Mouse (Mus musculus) limb, embryonic 13.5 days (tissue): ENCODE data around the gene Lamb3. TPM values are rescaled to one million over a fixed set of nuclear protein-coding genes. Genes with fewer than 3 reads are reported as not detected.

Experiments used
- ATAC-seq: fragments of 200-750 bp; cut with Nextera tagmentation; 2 replicates; pipeline ENCODE4 v1.8.0; 2017; ENCODE audit warnings: low read depth, moderate number of reproducible peaks, moderate TSS enrichment; ENCODE audit not compliant: low FRiP score
- H3K27ac ChIP-seq: fragments of 300-500 bp; sonication (generic); 2 replicates; pipeline ENCODE4 v1.5.1; 2015; ENCODE audit warnings: inconsistent platforms, mild to moderate bottlenecking, moderate library complexity
- H3K27me3 ChIP-seq: fragments of 300-500 bp; sonication (generic); 2 replicates; pipeline ENCODE4 v1.6.1; 2015; ENCODE audit warnings: mild to moderate bottlenecking, inconsistent platforms
- H3K36me3 ChIP-seq: fragments of 300-500 bp; sonication (generic); 2 replicates; pipeline ENCODE4 v1.6.1; 2015; ENCODE audit warnings: inconsistent platforms, mild to moderate bottlenecking, moderate library complexity
- H3K4me1 ChIP-seq: fragments of 300-500 bp; sonication (generic); 2 replicates; pipeline ENCODE4 v1.6.1; 2015; ENCODE audit warnings: inconsistent platforms
- H3K4me2 ChIP-seq: fragments of 300-500 bp; sonication (generic); replicated peaks from 2 replicates; pipeline ENCODE4 v1.6.1; 2015; ENCODE audit warnings: inconsistent platforms, mild to moderate bottlenecking, moderate library complexity
- H3K4me3 ChIP-seq: fragments of 300-500 bp; sonication (generic); 2 replicates; pipeline ENCODE4 v1.5.1; 2015; ENCODE audit warnings: moderate library complexity, mild to moderate bottlenecking, inconsistent platforms
- H3K9ac ChIP-seq: fragments of 300-500 bp; sonication (generic); 2 replicates; pipeline ENCODE4 v1.6.1; 2015; ENCODE audit warnings: mild to moderate bottlenecking, inconsistent platforms
- H3K9me3 ChIP-seq: fragments of 300-500 bp; sonication (generic); 2 replicates; pipeline ENCODE4 v1.6.1; 2016; ENCODE audit warnings: inconsistent platforms
- WGBS: fragments of 180-500 bp; shearing (Covaris S2); methylation state at CpG from one replicate; pipeline ENCODE4 v1.1.7; 2015; 5-methylcytosine and 5-hydroxymethylcytosine counted together
- polyA plus RNA-seq: library from polyadenylated mRNA; unstranded; fragments of >200 nt; fragmentation: Nextera tagmentation; extraction: Ambion mirVana; gene quantifications from 2 replicates; pipeline ENCODE4 v1.2.1, GENCODE M21; 2015

The Lamb3 gene
- polyA plus RNA-seq, 1 experiment from 2014 or later = 3.6 TPM

- H3K36me3 ChIP-seq = no peaks in the 10 kb centered on the region
- no peaks in the 10 kb centered on the region for H3K9me3 ChIP-seq
- H3K4me2 ChIP-seq = no peak overlapping the region
- 58% methylated on average over 8 of the region's 8 CpGs for WGBS
- no peak overlapping the region for H3K9ac ChIP-seq
- H3K4me1 ChIP-seq = peaks cover 9% of the 10 kb centered on the region; the same call in 1 of the 2 replicates
- no peak overlapping the region for H3K4me3 ChIP-seq
- H3K27me3 ChIP-seq = no peaks in the 10 kb centered on the region
- no peak for ATAC-seq
- no peak overlapping the region for H3K27ac ChIP-seq
Measured at GRCm38 (mm10) chr1:193255032-193255431, 47.5 kb downstream of the Lamb3 start.

- peak; percentile 49 for ATAC-seq
- Histone ChIP-seq H3K27me3 (no peaks in the 10 kb centered on the region), H3K9me3 (no peaks in the 10 kb centered on the region), H3K9ac (no peak overlapping the region), H3K27ac (no peak overlapping the region), H3K36me3 (no peaks in the 10 kb centered on the region), H3K4me2 (no peak overlapping the region), H3K4me3 (no peak overlapping the region), H3K4me1 (peaks cover 9% of the 10 kb centered on the region; the same call in 1 of the 2 replicates)
- 30% methylated on average over 3 of the region's 3 CpGs for WGBS
Measured at GRCm38 (mm10) chr1:193255488-193256288, 48.2 kb downstream of the Lamb3 start.

- H3K27ac ChIP-seq = no peak overlapping the region
- no peaks in the 10 kb centered on the region for H3K9me3 ChIP-seq
- no peaks in the 10 kb centered on the region for H3K27me3 ChIP-seq
- no peak overlapping the region for H3K9ac ChIP-seq
- peak; percentile 57 for ATAC-seq
- peaks cover 9% of the 10 kb centered on the region; the same call in 1 of the 2 replicates for H3K4me1 ChIP-seq
- no peaks in the 10 kb centered on the region for H3K36me3 ChIP-seq
- H3K4me2 ChIP-seq = no peak overlapping the region
- no peak overlapping the region for H3K4me3 ChIP-seq
Measured at GRCm38 (mm10) chr1:193256289-193256577, 48.7 kb downstream of the Lamb3 start.

- no peaks in the 10 kb centered on the region for H3K9me3 ChIP-seq
- H3K4me1 ChIP-seq = peaks cover 9% of the 10 kb centered on the region; the same call in 1 of the 2 replicates
- no peak for ATAC-seq
- 63% methylated on average over 5 of the region's 5 CpGs for WGBS
- no peak overlapping the region for H3K27ac ChIP-seq
- no peak overlapping the region for H3K9ac ChIP-seq
- no peaks in the 10 kb centered on the region for H3K36me3 ChIP-seq
- no peaks in the 10 kb centered on the region for H3K27me3 ChIP-seq
- H3K4me3 ChIP-seq = no peak overlapping the region
- H3K4me2 ChIP-seq = no peak overlapping the region
Measured at GRCm38 (mm10) chr1:193256621-193257098, 49.2 kb downstream of the Lamb3 start.

- no peaks in the 10 kb centered on the region for H3K36me3 ChIP-seq
- H3K9me3 ChIP-seq = no peaks in the 10 kb centered on the region
- no peak overlapping the region for H3K9ac ChIP-seq
- 83% methylated on average over 9 of the region's 9 CpGs for WGBS
- no peak for ATAC-seq
- no peak overlapping the region for H3K4me3 ChIP-seq
- no peak overlapping the region for H3K4me2 ChIP-seq
- peaks cover 17% of the 10 kb centered on the region for H3K4me1 ChIP-seq
- no peak overlapping the region for H3K27ac ChIP-seq
- no peaks in the 10 kb centered on the region for H3K27me3 ChIP-seq
Measured at GRCm38 (mm10) chr1:193259559-193259958, 52.1 kb downstream of the Lamb3 start.

GRCm38 (mm10) chr1:193261897-193262548 is 54.5 kb downstream of the Lamb3 start:
- Histone ChIP-seq H3K9ac (no peak overlapping the region), H3K9me3 (no peaks in the 10 kb centered on the region), H3K4me1 (peaks cover 20% of the 10 kb centered on the region), H3K4me3 (no peak overlapping the region), H3K36me3 (no peaks in the 10 kb centered on the region), H3K27ac (peak overlapping the region; percentile 10; the same call in 1 of the 2 replicates), H3K4me2 (no peak overlapping the region), H3K27me3 (no peaks in the 10 kb centered on the region)
- 72% methylated on average over 7 of the region's 7 CpGs for WGBS
- no peak for ATAC-seq

- Histone ChIP-seq H3K4me3 (no peak overlapping the region), H3K4me1 (peaks cover 20% of the 10 kb centered on the region), H3K27me3 (no peaks in the 10 kb centered on the region), H3K4me2 (no peak overlapping the region), H3K36me3 (no peaks in the 10 kb centered on the region), H3K27ac (no peak overlapping the region), H3K9ac (no peak overlapping the region), H3K9me3 (no peaks in the 10 kb centered on the region)
- 67% methylated on average over 8 of the region's 8 CpGs for WGBS
- ATAC-seq = no peak
Measured at GRCm38 (mm10) chr1:193263026-193263907, 55.8 kb downstream of the Lamb3 start.

- no peak for ATAC-seq
- Histone ChIP-seq H3K36me3 (no peaks in the 10 kb centered on the region), H3K4me2 (no peak within 1 kb of the TSS), H3K27ac (no peak within 1 kb of the TSS), H3K4me3 (no peak within 1 kb of the TSS), H3K27me3 (no peaks in the 10 kb centered on the region), H3K9me3 (no peaks in the 10 kb centered on the region), H3K9ac (no peak within 1 kb of the TSS), H3K4me1 (peaks cover 20% of the 10 kb centered on the region)
- 80% methylated on average over 5 of the region's 5 CpGs for WGBS
Measured at GRCm38 (mm10) chr1:193263955-193264598, 56.6 kb downstream of the Lamb3 start, which contains the start of gene Hsd11b1. Gene Hsd11b1 (minus strand): TSS chr1:193264075.

GRCm38 (mm10) chr1:193265734-193266133 is 58.2 kb downstream of the Lamb3 start:
- Histone ChIP-seq H3K4me2 (no peak overlapping the region), H3K27ac (no peak overlapping the region), H3K9me3 (no peaks in the 10 kb centered on the region), H3K9ac (no peak overlapping the region), H3K27me3 (no peaks in the 10 kb centered on the region), H3K4me1 (peaks cover 20% of the 10 kb centered on the region), H3K4me3 (no peak overlapping the region), H3K36me3 (no peaks in the 10 kb centered on the region)
- ATAC-seq = no peak

GRCm38 (mm10) chr1:193270965-193271763 is 63.7 kb downstream of the Lamb3 start:
- 39% methylated on average over 6 of the region's 6 CpGs for WGBS
- Histone ChIP-seq H3K4me3 (no peak overlapping the region), H3K4me1 (peaks cover 20% of the 10 kb centered on the region), H3K9ac (no peak overlapping the region), H3K27ac (no peak overlapping the region), H3K27me3 (no peaks in the 10 kb centered on the region), H3K36me3 (no peaks in the 10 kb centered on the region), H3K9me3 (no peaks in the 10 kb centered on the region), H3K4me2 (peak overlapping the region; percentile 72)
- ATAC-seq = no peak
